Mouse (Mus musculus) monocyte, adult 5-6 weeks (primary cell): ENCODE results near the gene Pmis2. TPM values are rescaled to one million over a fixed set of nuclear protein-coding genes. Genes with fewer than 3 reads are reported as not detected.

Experiments
- ATAC-seq: fragments of 153-309, 156-312 bp; replicated peaks from 2 replicates; pipeline ENCODE4 v1.8.0; 2017; ENCODE audit warnings: mild to moderate bottlenecking; ENCODE audit not compliant: low TSS enrichment, insufficient number of reproducible peaks, severe bottlenecking, poor library complexity, low FRiP score
- total RNA-seq: library from RNA; stranded (forward); fragments of 200-1000, 200-491, 200-594 nt; gene quantifications from 3 replicates; pipeline ENCODE4 v1.2.3, GENCODE M21; 2017

The Pmis2 gene
- total RNA-seq, 1 experiment from 2014 or later, result not detected

DNA sequence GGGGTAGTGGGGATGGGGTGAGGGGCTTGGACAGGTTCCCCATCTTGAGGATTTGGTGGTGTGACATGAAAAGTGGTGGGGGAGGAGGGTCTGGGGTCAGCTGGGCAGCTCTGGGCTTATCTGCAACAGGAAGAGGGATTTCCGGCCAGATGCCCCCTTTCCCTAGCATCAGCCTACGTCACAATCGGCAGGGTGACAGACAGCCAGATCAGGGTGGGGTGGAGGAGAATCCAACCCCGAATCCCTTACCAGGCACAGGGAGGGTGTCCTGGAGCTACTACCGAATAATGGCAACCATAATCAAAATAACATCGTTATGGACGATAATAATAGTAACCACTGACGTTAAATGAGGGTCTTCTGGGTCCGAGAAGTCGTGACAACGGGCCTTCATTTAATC, 35.0 kb downstream of the Pmis2 start:
- ATAC-seq, result no peak

DNA sequence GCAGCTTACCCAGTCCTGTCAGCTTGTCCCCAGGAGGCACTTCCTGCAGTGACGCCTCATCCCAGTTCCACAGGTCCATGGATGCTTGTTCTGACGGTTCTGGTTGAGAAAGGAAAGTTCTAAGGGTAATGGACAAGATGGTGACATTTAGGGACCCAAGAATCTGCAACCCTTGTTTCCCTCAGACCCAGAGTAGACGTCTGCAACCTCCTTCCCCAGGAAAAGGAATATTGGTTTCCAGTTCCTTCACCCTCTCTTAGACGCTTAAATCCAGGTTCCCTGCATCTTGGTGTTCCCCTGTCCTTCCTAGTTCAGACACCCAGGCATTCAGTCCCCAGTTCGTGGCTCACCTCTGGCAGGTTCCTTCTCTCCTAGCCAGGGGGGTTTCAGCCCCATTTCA, 35.7 kb downstream of the Pmis2 start, which contains the start of gene Etv2:
Gene Etv2, minus strand, starts transcription at position 101 of the 400 bp plus-strand sequence.
- ATAC-seq, result no peak

- peak; percentile 40; the same call in 1 of the 2 replicates for ATAC-seq
These were observed 36.8 kb downstream of the Pmis2 start for GRCm38 (mm10) chr7:30634621-30635020.

DNA sequence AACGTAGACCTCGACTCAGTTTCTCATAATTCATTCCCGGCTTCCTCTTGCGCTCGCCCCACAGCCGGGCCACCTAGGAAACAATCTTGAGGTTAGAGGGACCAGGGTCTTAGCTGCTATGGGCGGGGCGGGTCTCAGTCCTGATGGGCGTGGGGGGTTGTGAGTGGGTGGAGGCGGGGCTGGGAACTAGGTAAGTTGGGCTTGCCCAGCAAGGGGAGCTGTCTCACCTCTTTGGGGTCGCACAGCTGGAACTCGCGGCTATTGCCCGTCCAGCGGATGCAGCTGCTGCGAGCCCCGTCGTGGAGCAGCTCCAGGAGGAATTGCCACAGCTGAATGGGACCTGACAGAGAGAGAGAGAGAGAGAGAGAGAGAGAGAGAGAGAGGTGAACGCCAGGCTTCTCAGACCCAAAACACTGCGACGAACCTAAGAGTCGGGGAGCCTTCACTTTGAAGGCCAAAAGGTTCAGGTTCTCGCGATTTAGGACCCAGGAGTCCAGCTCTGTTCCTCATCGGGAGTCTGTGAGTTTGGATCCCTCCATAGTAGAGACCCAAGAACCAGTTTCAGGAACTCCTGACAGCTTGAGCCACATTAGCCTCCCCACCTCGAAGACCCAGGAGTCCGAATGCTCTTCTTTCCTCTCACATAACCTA, 37.5 kb downstream of the Pmis2 start:
- ATAC-seq, result 0 out of 2 replicates have a peak, but pooled peaks have one; percentile 14

DNA sequence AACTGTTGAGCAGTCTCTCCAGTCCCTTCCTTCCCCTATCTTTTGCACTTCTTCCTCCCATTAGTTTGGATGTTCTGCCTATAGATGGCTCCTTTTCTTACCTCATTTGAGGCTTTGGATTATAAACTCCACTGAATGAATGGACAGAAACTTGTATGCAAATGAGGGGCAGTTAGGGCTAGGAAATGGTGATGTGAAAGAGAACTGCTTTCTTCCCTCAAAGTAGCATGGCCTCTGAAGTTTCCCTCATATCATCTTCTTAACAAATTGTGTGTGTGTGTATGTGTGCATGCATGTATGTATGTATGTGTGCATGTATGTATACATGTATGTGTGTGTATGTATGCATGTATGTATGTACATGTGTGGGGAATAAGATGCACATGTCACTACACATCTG, 42.4 kb downstream of the Pmis2 start:
- ATAC-seq, result no peak

DNA sequence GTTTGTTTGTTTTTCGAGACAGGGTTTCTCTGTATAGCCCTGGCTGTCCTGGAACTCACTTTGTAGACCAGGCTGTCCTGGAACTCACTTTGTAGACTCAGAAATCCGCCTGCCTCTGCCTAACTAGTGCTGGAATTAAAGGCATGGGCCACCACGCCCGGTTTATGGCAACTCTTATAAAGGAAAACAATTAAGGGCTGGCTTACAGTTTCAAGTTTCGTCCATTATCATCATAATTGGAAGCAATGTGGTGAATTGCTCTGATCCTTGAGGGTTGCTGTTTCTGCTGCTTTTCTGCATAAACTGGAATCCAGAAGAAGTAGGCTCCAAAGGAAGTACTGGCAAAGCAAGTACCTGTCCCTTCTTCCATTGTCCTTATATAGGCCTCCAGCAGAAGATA, 44.8 kb downstream of the Pmis2 start:
- no peak for ATAC-seq

- ATAC-seq, result peak; percentile 98
These were observed 45.6 kb downstream of the Pmis2 start, which contains the start of gene Cox6b1 for GRCm38 (mm10) chr7:30625530-30626384. TSS of gene Cox6b1 (minus strand) at chr7:30626151.

Other genes with a start within 250 kb of the Pmis2 start
- 25.9 to 48.3 TPM (median 34.1 TPM) in 3 replicates for gene Nfkbid, start 249.9 kb downstream of the Pmis2 start, total RNA-seq
- 0.68 TPM in 1 of 3 replicates, not detected in the others for gene Aplp1, start 226.1 kb downstream of the Pmis2 start, total RNA-seq
- gene Kirrel2, start 213.9 kb downstream of the Pmis2 start, total RNA-seq, result not detected in 3 replicates
- gene Nphs1, start 213.3 kb downstream of the Pmis2 start, total RNA-seq, result not detected in 3 replicates
- not detected in 3 replicates for gene Prodh2, start 178.0 kb downstream of the Pmis2 start, total RNA-seq
- gene Arhgap33, start 136.5 kb downstream of the Pmis2 start, total RNA-seq, result 0.97 to 1.5 TPM in 2 of 3 replicates, not detected in the other
- 0.19 to 2.7 TPM (median 1.5 TPM) in 3 replicates for gene Hspb6, start 119.4 kb downstream of the Pmis2 start, total RNA-seq
- gene Proser3, start 119.3 kb downstream of the Pmis2 start, total RNA-seq, result 1.7 to 4.3 TPM (median 3.3 TPM) in 3 replicates
- 8.1 to 26.1 TPM (median 10.0 TPM) in 3 replicates for gene Lin37, start 111.8 kb downstream of the Pmis2 start, total RNA-seq
- gene U2af1l4, start 108.3 kb downstream of the Pmis2 start, total RNA-seq, result 66.7 to 101 TPM (median 99.2 TPM) in 3 replicates
- gene Gm49396, start 108.3 kb downstream of the Pmis2 start, total RNA-seq, result 3.5 to 14.5 TPM (median 11.1 TPM) in 3 replicates
- 76.7 to 145 TPM (median 135 TPM) in 3 replicates for gene Psenen, start 108.0 kb downstream of the Pmis2 start, total RNA-seq
- 0.43 TPM in 1 of 3 replicates, not detected in the others for gene Igflr1, start 106.2 kb downstream of the Pmis2 start, total RNA-seq
- gene Kmt2b, start 82.9 kb downstream of the Pmis2 start, total RNA-seq, result 15.4 to 44.0 TPM (median 23.8 TPM) in 3 replicates
- gene Zbtb32, start 72.7 kb downstream of the Pmis2 start, total RNA-seq, result 8.4 to 30.5 TPM (median 20.6 TPM) in 3 replicates
- gene Upk1a, start 58.8 kb downstream of the Pmis2 start, total RNA-seq, result 1.1 TPM in 1 of 3 replicates, not detected in the others
- 424 to 540 TPM (median 506 TPM) in 3 replicates for gene Cox6b1, start 45.5 kb downstream of the Pmis2 start, total RNA-seq
- gene Etv2, start 35.8 kb downstream of the Pmis2 start, total RNA-seq, result not detected in 3 replicates
- 63.9 to 74.7 TPM (median 64.6 TPM) in 3 replicates for gene Rbm42, start 21.3 kb downstream of the Pmis2 start, total RNA-seq
- 5.6 to 20.3 TPM (median 11.0 TPM) in 3 replicates for gene Haus5, start 6.6 kb downstream of the Pmis2 start, total RNA-seq
- gene 2200002J24Rik, start 27.3 kb upstream of the Pmis2 start, total RNA-seq, result not detected in 3 replicates
- 0.75 TPM in 1 of 3 replicates, not detected in the others for gene Atp4a, start 40.6 kb upstream of the Pmis2 start, total RNA-seq
- 14.0 to 17.1 TPM (median 17.0 TPM) in 3 replicates for gene Tmem147, start 57.9 kb upstream of the Pmis2 start, total RNA-seq
- 0.85 to 1.9 TPM in 2 of 3 replicates, not detected in the other for gene Gapdhs, start 72.1 kb upstream of the Pmis2 start, total RNA-seq
- 2.3 TPM in 1 of 3 replicates, not detected in the others for gene Sbsn, start 79.9 kb upstream of the Pmis2 start, total RNA-seq
- gene Dmkn, start 92.2 kb upstream of the Pmis2 start, total RNA-seq, result not detected in 3 replicates
- gene Krtdap, start 116.3 kb upstream of the Pmis2 start, total RNA-seq, result not detected in 3 replicates
- 0.19 to 3.1 TPM (median 1.2 TPM) in 3 replicates for gene Ffar2, start 152.2 kb upstream of the Pmis2 start, total RNA-seq
- not detected in 3 replicates for gene Ffar3, start 184.6 kb upstream of the Pmis2 start, total RNA-seq
- gene Ffar1, start 190.0 kb upstream of the Pmis2 start, total RNA-seq, result 0.10 to 1.5 TPM (median 0.32 TPM) in 3 replicates
- gene Cd22, start 208.7 kb upstream of the Pmis2 start, total RNA-seq, result 45.5 to 101 TPM (median 62.1 TPM) in 3 replicates
- 2.5 to 6.9 TPM (median 3.5 TPM) in 3 replicates for gene Mag, start 243.3 kb upstream of the Pmis2 start, total RNA-seq